ENCODE assay signal across 9 mouse cellular contexts in genomic region chr7:113249134-113249825, GRCm38 (mm10). TPM values are rescaled to one million over a fixed set of nuclear protein-coding genes. Genes with fewer than 3 reads are reported as not detected.
DNase-seq lines count a peak whose midpoint lies in the region; ATAC-seq and TF ChIP-seq lines count a peak whose summit lies in the region.
"Had no signal": no experiment of that assay in that cellular context is flagged by ENCODE, and none has a peak within 500 bp of the region (broad histone marks: within the 10 kb centered on the region; RNA-seq: fewer than 3 reads in every experiment).

No protein-coding gene starts in this region.

- WGBS in lung, adult 2 months = 61% methylated on average over 16 of the region's 16 CpGs
- 42% methylated on average over 16 of the region's 16 CpGs for WGBS in heart, embryonic 13.5 days
- 90% methylated on average over 16 of the region's 16 CpGs for WGBS in thymus, adult 2 months

- no peak for TF ChIP-seq POLR2A in lung, adult 2 months (IDR thresholded peaks at IDR 0.05; ENCODE audit: borderline replicate concordance, extremely low read depth, low read depth, low read length)
- no peak for TF ChIP-seq POLR2A in thymus, adult 2 months (IDR thresholded peaks at IDR 0.05; ENCODE audit: control insufficient read depth, extremely low read depth, insufficient read depth, low read length, poor library complexity)

- intact Hi-C loops in left cerebral cortex, adult 2 months (cut with DNase I) = loop anchor here (1.0 to 5.0 kb wide), 3 partner anchors 42 to 332 kb away; partner anchors contain the start of gene Arntl

- peak; percentile 60 to 80 for DNase-seq in lung, adult 18-20 months
- no peak for DNase-seq in lung, adult 2 months
- peak; percentile 67 for DNase-seq in cerebellum, adult 11-12 months
- DNase-seq in left cerebral cortex, adult 2 months (ENCODE audit: extremely low spot score in 1 of 2, low spot score in 2 of 2) = peak; percentile 65 to 69
- DNase-seq in right cerebral cortex, postnatal 10 days (ENCODE audit: low spot score in 2 of 2) = peak; percentile 82 to 90
- DNase-seq in thymus, adult 2 months = no peak
- no peak for DNase-seq in thymus, postnatal 0 days (ENCODE audit: low spot score)

- H3K27ac ChIP-seq in heart, embryonic 13.5 days (replicated peaks) = peak overlapping the region; percentile 95
- peak overlapping the region; percentile 88 for H3K27ac ChIP-seq in left cerebral cortex, adult 2 months
- H3K27ac ChIP-seq in thymus, adult 2 months (ENCODE audit: control insufficient read depth, insufficient read depth, low read length) = no peak overlapping the region
- H3K27ac ChIP-seq: neural tube, embryonic 12.5 days had no signal

- peak overlapping the region; percentile 15 for H3K4me2 ChIP-seq in heart, embryonic 13.5 days
- H3K4me2 ChIP-seq: neural tube, embryonic 12.5 days had no signal

- no peaks in the 10 kb centered on the region for H3K9me3 ChIP-seq in heart, embryonic 13.5 days
- H3K9me3 ChIP-seq: neural tube, embryonic 12.5 days had no signal

- H3K9ac ChIP-seq in heart, embryonic 13.5 days = peak overlapping the region; percentile 67
- H3K9ac ChIP-seq: neural tube, embryonic 12.5 days had no signal

- peaks cover 22% of the 10 kb centered on the region for H3K4me1 ChIP-seq in lung, adult 2 months (ENCODE audit: control insufficient read depth, insufficient read depth, low read length)
- peaks cover 64% of the 10 kb centered on the region for H3K4me1 ChIP-seq in heart, embryonic 13.5 days
- H3K4me1 ChIP-seq in thymus, adult 2 months (replicated peaks; ENCODE audit: control insufficient read depth, insufficient read depth, low read length) = peaks cover 3% of the 10 kb centered on the region

- H3K4me3 ChIP-seq in lung, adult 2 months (replicated peaks; ENCODE audit: extremely low read depth, low read depth, low read length) = no peak overlapping the region
- no peak overlapping the region for H3K4me3 ChIP-seq in heart, embryonic 13.5 days
- H3K4me3 ChIP-seq in left cerebral cortex, adult 2 months = no peak overlapping the region
- H3K4me3 ChIP-seq in thymus, adult 2 months (ENCODE audit: control insufficient read depth, insufficient read depth, low read length) = no peak overlapping the region
- H3K4me3 ChIP-seq: neural tube, embryonic 12.5 days had no signal

- no peaks in the 10 kb centered on the region for H3K36me3 ChIP-seq in heart, embryonic 13.5 days
- no peaks in the 10 kb centered on the region for H3K36me3 ChIP-seq in thymus, adult 2 months (ENCODE audit: control insufficient read depth, insufficient read depth, low read length)
- H3K36me3 ChIP-seq: neural tube, embryonic 12.5 days had no signal

- ATAC-seq in heart, embryonic 13.5 days (ENCODE audit: extremely low read depth, insufficient number of reproducible peaks, low FRiP score, low TSS enrichment) = no peak

- H3K27me3 ChIP-seq in heart, embryonic 13.5 days (replicated peaks) = no peaks in the 10 kb centered on the region
- no peaks in the 10 kb centered on the region for H3K27me3 ChIP-seq in thymus, adult 2 months (ENCODE audit: control insufficient read depth, insufficient read depth, low read length)
- H3K27me3 ChIP-seq: neural tube, embryonic 12.5 days had no signal

- TF ChIP-seq CTCF in lung, adult 2 months (IDR thresholded peaks at IDR 0.05; ENCODE audit: insufficient read depth, low read length) = no peak
- no peak; the same call in none of the 2 replicates for TF ChIP-seq CTCF in left cerebral cortex, adult 2 months (IDR thresholded peaks at IDR 0.05)
- no peak for TF ChIP-seq CTCF in thymus, adult 2 months (IDR thresholded peaks at IDR 0.05; ENCODE audit: borderline replicate concordance, control insufficient read depth, extremely low read depth, insufficient read depth, low read length, poor library complexity)

RNA-seq across cellular contexts. Expression of gene Arntl, which starts 42.0 kb away (rescaled TPM):
- 4.6 and 15.8 TPM in 2 replicates for polyA plus RNA-seq in lung, adult 2 months (2012; rRNA removed)
- polyA plus RNA-seq in heart, embryonic 13.5 days (2015; fragmentation: Nextera tagmentation; extraction: Ambion mirVana) = 6.2 and 6.3 TPM in 2 replicates
- total RNA-seq in left cerebral cortex, adult 2 months (2021) = 10 to 100 TPM; 41.6 to 50.4 TPM
- polyA plus RNA-seq in thymus, adult 2 months (2012; rRNA removed) = 39.3 and 43.9 TPM in 2 replicates
- 44.0 and 44.4 TPM in 2 replicates for polyA plus RNA-seq in thymus, postnatal 0 days (2015; fragmentation: Nextera tagmentation; extraction: Ambion mirVana)

Comparison
In these comparisons a context has a peak if more than half of its experiments do, and no peak if none do; other contexts are left out.
1. DNase-seq: peak in lung, adult 18-20 months (2 of 2), cerebellum, adult 11-12 months (single experiment), left cerebral cortex, adult 2 months (2 of 2) and right cerebral cortex, postnatal 10 days (2 of 2); none in lung, adult 2 months (single experiment), thymus, adult 2 months (single experiment) and thymus, postnatal 0 days (single experiment).